Mouse (Mus musculus) myocyte (in vitro differentiated cells): ENCODE measurements around the gene Ncoa5. TPM values are rescaled to one million over a fixed set of nuclear protein-coding genes. Genes with fewer than 3 reads are reported as not detected.

Experiments
- H3K27me3 ChIP-seq: one replicate; pipeline ENCODE4 v1.6.1; 2011; ENCODE audit not compliant: control insufficient read depth, insufficient read depth, insufficient read length
- H3K36me3 ChIP-seq: one replicate; pipeline ENCODE4 v1.6.1; 2011; ENCODE audit not compliant: control insufficient read depth, insufficient read depth
- H3K4me2 ChIP-seq: one replicate; pipeline ENCODE4 v1.6.1; 2011; ENCODE audit warnings: low read depth, control low read depth
- H3K4me3 ChIP-seq: one replicate; pipeline ENCODE4 v1.5.1; 2011; ENCODE audit warnings: mild to moderate bottlenecking, control low read depth, moderate library complexity
- H3K79me2 ChIP-seq: one replicate; pipeline ENCODE4 v1.6.1; 2011; ENCODE audit not compliant: control insufficient read depth, insufficient read depth
- H3ac ChIP-seq: one replicate; pipeline ENCODE4 v1.6.1; 2011; ENCODE audit not compliant: control insufficient read depth, insufficient read length
- CEBPB ChIP-seq: IDR thresholded peaks from 2 replicates; pipeline ENCODE4 v1.6.1; 2011; ENCODE audit warnings: mild to moderate bottlenecking, moderate library complexity; ENCODE audit not compliant: poor library complexity, insufficient read depth, severe bottlenecking
- E2F4 ChIP-seq: IDR thresholded peaks from one replicate; pipeline ENCODE4 v1.6.1; 2011; ENCODE audit warnings: mild to moderate bottlenecking, control low read depth, moderate library complexity; ENCODE audit not compliant: insufficient read depth
- MAX ChIP-seq: IDR thresholded peaks from one replicate; pipeline ENCODE4 v1.6.1; 2011; ENCODE audit warnings: low read depth, mild to moderate bottlenecking, control low read depth
- MYOD1 ChIP-seq, 3 experiments: IDR thresholded peaks; one replicate each; pipeline ENCODE4 v1.6.1; 2011; ENCODE audit warnings: control low read depth in 2 of 3, low read depth in 2 of 3, mild to moderate bottlenecking in 2 of 3, moderate library complexity in 1 of 3; ENCODE audit not compliant: insufficient read length in 2 of 3, control insufficient read depth in 1 of 3
- MYOG ChIP-seq, 3 experiments: IDR thresholded peaks; one replicate each; pipeline ENCODE4 v1.6.1; 2011; ENCODE audit warnings: control low read depth in 2 of 3, low read depth in 2 of 3, mild to moderate bottlenecking in 2 of 3; ENCODE audit not compliant: insufficient read length in 2 of 3, control insufficient read depth in 1 of 3, insufficient read depth in 1 of 3
- POLR2A ChIP-seq: IDR thresholded peaks from one replicate; pipeline ENCODE4 v1.6.1; 2011; ENCODE audit warnings: low read depth, mild to moderate bottlenecking, control low read depth, moderate library complexity; ENCODE audit not compliant: insufficient read length
- POLR2AphosphoS2 ChIP-seq: IDR thresholded peaks from one replicate; pipeline ENCODE4 v1.6.1; 2011; ENCODE audit warnings: low read depth, control low read depth; ENCODE audit not compliant: insufficient read length
- REST ChIP-seq: IDR thresholded peaks from one replicate; pipeline ENCODE4 v1.6.1; 2011; ENCODE audit warnings: mild to moderate bottlenecking, control low read depth, moderate library complexity; ENCODE audit not compliant: insufficient read depth, insufficient read length
- SRF ChIP-seq: IDR thresholded peaks from one replicate; pipeline ENCODE4 v1.6.1; 2011; ENCODE audit warnings: low read depth; ENCODE audit not compliant: control insufficient read depth, insufficient read length
- TCF12 ChIP-seq: IDR thresholded peaks from one replicate; pipeline ENCODE4 v1.6.1; 2011; ENCODE audit warnings: mild to moderate bottlenecking, control low read depth; ENCODE audit not compliant: poor library complexity, insufficient read depth, severe bottlenecking
- TCF3 ChIP-seq: IDR thresholded peaks from one replicate; pipeline ENCODE4 v1.6.1; 2011; ENCODE audit warnings: low read depth, control low read depth; ENCODE audit not compliant: insufficient read length
- USF1 ChIP-seq: IDR thresholded peaks from one replicate; pipeline ENCODE4 v1.6.1; 2011; ENCODE audit warnings: low read depth, mild to moderate bottlenecking, control low read depth, moderate library complexity
- polyA plus RNA-seq: library from polyadenylated mRNA; unstranded; fragments of >200 nt; fragmentation: generic; extraction: Trizol; gene quantifications from one replicate; pipeline ENCODE4 v1.2.1, GENCODE M21; 2012; ENCODE audit warnings: missing spikeins

Ncoa5 gene
- polyA plus RNA-seq, 1 experiment, result 24.0 TPM

DNA sequence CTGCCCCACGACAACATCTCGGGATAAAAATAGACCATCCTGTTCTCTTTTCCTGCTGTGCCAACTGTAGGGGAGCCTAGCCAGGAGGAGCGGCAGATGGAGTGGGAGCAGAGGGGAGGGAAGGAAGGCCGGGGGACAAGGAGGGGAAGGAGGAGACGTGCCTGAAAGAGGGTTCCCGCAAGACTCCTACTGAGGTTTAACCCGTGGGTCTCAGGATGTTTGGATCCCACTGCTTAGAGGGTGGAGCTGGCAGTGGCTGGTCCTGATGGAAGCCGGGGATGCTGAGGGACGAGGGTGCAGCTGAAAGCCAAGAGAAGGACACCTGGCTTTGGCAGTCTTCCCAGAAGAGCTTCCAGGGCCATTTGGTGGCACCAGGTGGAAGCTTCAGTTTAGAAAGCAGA lies 38.7 kb upstream of the Ncoa5 start:
- Histone ChIP-seq H3K4me3 (no peak overlapping the region), H3ac (no peak overlapping the region), H3K4me2 (no peak overlapping the region), H3K36me3 (no peaks in the 10 kb centered on the region), H3K27me3 (peaks cover 48% of the 10 kb centered on the region), H3K79me2 (no peaks in the 10 kb centered on the region)
- TF ChIP-seq CEBPB (no peak), SRF (no peak), MYOD1 (IDR thresholded peaks at IDR 0.05; ENCODE audit: control insufficient read depth in 1 of 3, insufficient read length in 2 of 3, low read depth in 2 of 3) (no peak), POLR2A (no peak), MYOG (IDR thresholded peaks at IDR 0.05; ENCODE audit: control insufficient read depth in 1 of 3, insufficient read depth in 1 of 3, insufficient read length in 2 of 3, low read depth in 2 of 3) (no peak), E2F4 (no peak), POLR2AphosphoS2 (no peak), MAX (no peak), USF1 (no peak), REST (no peak), TCF12 (no peak), TCF3 (no peak)

DNA sequence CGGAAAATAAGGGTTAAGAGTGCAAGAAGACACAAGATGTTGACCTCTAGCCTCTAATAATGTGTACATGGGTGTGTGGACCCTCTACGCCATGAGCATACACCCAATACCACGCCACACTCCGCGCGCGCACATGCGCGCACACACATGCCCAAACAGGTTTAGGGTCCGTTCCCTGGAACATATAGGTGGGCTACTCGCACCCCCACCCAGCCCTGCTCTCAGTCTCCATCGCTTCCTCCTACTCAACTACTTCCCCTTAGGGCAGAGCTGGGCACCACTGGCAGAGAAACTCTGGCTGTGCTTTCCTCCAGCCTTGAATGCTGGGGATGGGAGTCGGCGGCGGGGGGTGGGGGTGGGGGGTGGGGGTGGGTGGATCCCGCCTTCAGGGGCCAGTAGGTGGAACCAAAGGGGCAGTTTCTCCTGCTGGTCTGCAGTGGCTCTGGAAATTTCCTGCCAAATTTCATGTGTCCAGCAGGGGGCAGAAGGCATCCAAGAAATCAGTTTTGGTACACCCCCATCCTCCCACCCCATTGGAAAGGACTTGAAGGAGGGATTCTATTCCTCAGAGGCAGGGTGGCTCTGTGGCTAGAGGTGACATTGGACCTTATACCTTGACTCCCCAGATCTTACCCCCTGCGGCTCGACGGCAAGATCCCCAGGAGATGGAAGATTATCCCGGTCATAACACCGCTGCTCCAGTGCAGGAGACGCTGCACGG lies 35.6 kb upstream of the Ncoa5 start:
- Histone ChIP-seq H3K79me2 (no peaks in the 10 kb centered on the region), H3K4me3 (no peak overlapping the region), H3K36me3 (no peaks in the 10 kb centered on the region), H3ac (no peak overlapping the region), H3K4me2 (no peak overlapping the region), H3K27me3 (peaks cover 37% of the 10 kb centered on the region)
- TF ChIP-seq REST, result no peak

DNA sequence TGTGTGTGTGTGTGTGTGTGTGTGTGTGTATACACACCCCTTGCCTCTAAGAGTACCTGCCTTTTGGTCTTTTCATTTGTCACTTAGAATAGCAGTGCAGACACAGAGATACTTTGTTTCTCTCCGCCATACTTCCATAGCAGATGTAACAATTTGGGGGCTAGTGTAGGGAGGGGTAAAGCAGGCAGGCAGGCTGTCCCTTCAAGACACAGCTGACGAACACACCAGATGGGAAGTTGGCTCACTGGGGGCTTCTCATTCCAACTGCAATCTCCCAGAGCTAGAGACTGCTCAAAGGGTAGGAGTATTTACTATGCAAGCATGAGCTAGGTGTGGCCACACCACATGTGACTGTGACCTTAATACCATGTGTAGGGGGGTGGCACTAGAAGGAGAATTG lies 34.1 kb upstream of the Ncoa5 start:
- no peak overlapping the region for H3ac ChIP-seq

DNA sequence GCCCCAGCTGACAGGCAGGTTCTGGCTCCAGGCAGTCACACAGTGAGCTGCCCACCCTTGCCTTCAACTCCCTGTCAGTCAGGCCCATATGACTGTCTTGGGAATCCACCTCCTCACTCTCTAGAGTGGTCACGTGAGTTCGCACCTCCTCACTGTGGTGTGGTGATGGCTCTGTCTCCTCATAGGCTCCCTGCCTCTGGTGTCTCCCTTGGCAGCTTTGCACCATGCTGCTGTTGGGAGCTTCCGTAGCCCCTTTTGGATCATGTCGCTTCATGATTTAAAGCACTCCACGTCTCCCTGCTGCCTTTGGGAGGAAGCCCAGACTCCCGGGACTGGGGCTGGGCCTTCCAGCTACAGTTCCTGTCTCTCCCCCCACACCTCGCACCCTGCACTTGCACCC lies 29.8 kb upstream of the Ncoa5 start:
- H3K27me3 ChIP-seq, result peaks cover 37% of the 10 kb centered on the region
- no peak for TF ChIP-seq USF1
- no peak for TF ChIP-seq MYOG (IDR thresholded peaks at IDR 0.05; ENCODE audit: control insufficient read depth in 1 of 3, insufficient read depth in 1 of 3, insufficient read length in 2 of 3, low read depth in 2 of 3)
- TF ChIP-seq SRF, result no peak
- no peak for TF ChIP-seq CEBPB
- TF ChIP-seq REST, result no peak
- no peak for TF ChIP-seq E2F4
- no peak for TF ChIP-seq MAX
- TF ChIP-seq TCF3, result no peak
- TF ChIP-seq POLR2AphosphoS2, result no peak
- TF ChIP-seq TCF12, result no peak
- TF ChIP-seq POLR2A, result no peak
- no peak for TF ChIP-seq MYOD1 (IDR thresholded peaks at IDR 0.05; ENCODE audit: control insufficient read depth in 1 of 3, insufficient read length in 2 of 3, low read depth in 2 of 3)
- H3K4me2 ChIP-seq, result no peak overlapping the region
- no peaks in the 10 kb centered on the region for H3K36me3 ChIP-seq
- no peak overlapping the region for H3ac ChIP-seq
- no peaks in the 10 kb centered on the region for H3K79me2 ChIP-seq
- no peak overlapping the region for H3K4me3 ChIP-seq

More for the DNA sequence above, 34.1 kb upstream of the Ncoa5 start:
- H3K4me2 ChIP-seq, result no peak overlapping the region
- H3K27me3 ChIP-seq, result peaks cover 34% of the 10 kb centered on the region
- TF ChIP-seq TCF12 (no peak), MYOD1 (IDR thresholded peaks at IDR 0.05; ENCODE audit: control insufficient read depth in 1 of 3, insufficient read length in 2 of 3, low read depth in 2 of 3) (no peak), POLR2AphosphoS2 (no peak), USF1 (no peak), E2F4 (no peak), TCF3 (no peak), POLR2A (no peak), REST (no peak), MAX (no peak), SRF (no peak), CEBPB (no peak), MYOG (IDR thresholded peaks at IDR 0.05; ENCODE audit: control insufficient read depth in 1 of 3, insufficient read depth in 1 of 3, insufficient read length in 2 of 3, low read depth in 2 of 3) (no peak)
- no peaks in the 10 kb centered on the region for H3K79me2 ChIP-seq
- H3K4me3 ChIP-seq, result no peak overlapping the region
- H3K36me3 ChIP-seq, result no peaks in the 10 kb centered on the region
